Mouse (Mus musculus): Measurements from ENCODE around the gene Coq4. TPM values are rescaled to one million over a fixed set of nuclear protein-coding genes. Genes with fewer than 3 reads are reported as not detected.
A peak's percentile ranks its signal among the peaks of the same experiment; 100 is the strongest.

Gene Coq4
- polyA plus RNA-seq, 1 experiment from 2014 or later, result 31.6 TPM

GRCm38 (mm10) chr2:29803400-29803831 lies 16.1 kb downstream of the Coq4 start:
- Histone ChIP-seq H3K36me3 (peaks cover 40% of the 10 kb centered on the region), H3K4me1 (peaks cover 13% of the 10 kb centered on the region), H3K27ac (replicated peaks) (peak overlapping the region; percentile 93), H3K9ac (replicated peaks) (peak overlapping the region; percentile 79), H3K4me3 (peak overlapping the region; percentile 69), H3K27me3 (no peaks in the 10 kb centered on the region), H3K4me2 (replicated peaks) (peak overlapping the region; percentile 65), H3K9me3 (no peaks in the 10 kb centered on the region)
- no peak for ATAC-seq (replicated peaks)
- 21% methylated on average over 6 of the region's 6 CpGs for WGBS

GRCm38 (mm10) chr2:29815678-29816371 lies 28.5 kb downstream of the Coq4 start:
- H3K36me3 ChIP-seq, result peaks cover 59% of the 10 kb centered on the region
- H3K27ac ChIP-seq (replicated peaks), result no peak overlapping the region
- H3K9me3 ChIP-seq, result no peaks in the 10 kb centered on the region
- H3K4me3 ChIP-seq, result no peak overlapping the region
- H3K27me3 ChIP-seq, result no peaks in the 10 kb centered on the region
- 81% methylated on average over 11 of the region's 11 CpGs for WGBS
- H3K9ac ChIP-seq (replicated peaks), result no peak overlapping the region
- peaks cover 18% of the 10 kb centered on the region for H3K4me1 ChIP-seq
- no peak for ATAC-seq (replicated peaks)
- no peak overlapping the region for H3K4me2 ChIP-seq (replicated peaks)

GRCm38 (mm10) chr2:29817426-29818232 lies 30.3 kb downstream of the Coq4 start:
- ATAC-seq (replicated peaks), result peak; percentile 72
- H3K9ac ChIP-seq (replicated peaks), result no peak overlapping the region
- H3K9me3 ChIP-seq, result no peaks in the 10 kb centered on the region
- peak overlapping the region; percentile 87 for H3K27ac ChIP-seq (replicated peaks)
- peak overlapping the region; percentile 20 for H3K4me3 ChIP-seq
- peak overlapping the region; percentile 34; the same call in 1 of the 2 replicates for H3K4me2 ChIP-seq (replicated peaks)
- 35% methylated on average over 8 of the region's 8 CpGs for WGBS
- peaks cover 42% of the 10 kb centered on the region for H3K36me3 ChIP-seq
- H3K27me3 ChIP-seq, result no peaks in the 10 kb centered on the region
- peaks cover 20% of the 10 kb centered on the region for H3K4me1 ChIP-seq

GRCm38 (mm10) chr2:29819363-29819762 lies 32.1 kb downstream of the Coq4 start:
- peak overlapping the region; percentile 85 for H3K4me2 ChIP-seq (replicated peaks)
- no peaks in the 10 kb centered on the region for H3K27me3 ChIP-seq
- no peaks in the 10 kb centered on the region for H3K9me3 ChIP-seq
- H3K4me1 ChIP-seq, result peaks cover 20% of the 10 kb centered on the region
- H3K27ac ChIP-seq (replicated peaks), result peak overlapping the region; percentile 94
- 18% methylated on average over 2 of the region's 2 CpGs for WGBS
- no peak overlapping the region for H3K4me3 ChIP-seq
- no peak for ATAC-seq (replicated peaks)
- peaks cover 25% of the 10 kb centered on the region for H3K36me3 ChIP-seq
- H3K9ac ChIP-seq (replicated peaks), result no peak overlapping the region

- peak; percentile 72 for ATAC-seq (replicated peaks)
- WGBS, result 1% methylated on average over 35 of the region's 35 CpGs
- Histone ChIP-seq H3K9ac (replicated peaks) (peak within 1 kb of the TSS; percentile 66), H3K27ac (replicated peaks) (peak within 1 kb of the TSS; percentile 94), H3K4me1 (peaks cover 20% of the 10 kb centered on the region), H3K4me3 (peak within 1 kb of the TSS; percentile 47), H3K9me3 (no peaks in the 10 kb centered on the region), H3K27me3 (no peaks in the 10 kb centered on the region), H3K36me3 (peaks cover 18% of the 10 kb centered on the region), H3K4me2 (replicated peaks) (peak within 1 kb of the TSS; percentile 85)
Measured at GRCm38 (mm10) chr2:29820025-29820817, 32.9 kb downstream of the Coq4 start, which contains the start of gene Urm1. Gene Urm1, plus strand, starts transcription at chr2:29820075.

GRCm38 (mm10) chr2:29826318-29826925 lies 39.1 kb downstream of the Coq4 start:
- Histone ChIP-seq H3K9me3 (no peaks in the 10 kb centered on the region), H3K36me3 (no peaks in the 10 kb centered on the region), H3K4me3 (peak overlapping the region; percentile 93), H3K4me1 (peaks cover 19% of the 10 kb centered on the region), H3K27me3 (no peaks in the 10 kb centered on the region), H3K4me2 (replicated peaks) (peak overlapping the region; percentile 57), H3K9ac (replicated peaks) (peak overlapping the region; percentile 82), H3K27ac (replicated peaks) (peak overlapping the region; percentile 97)
- WGBS, result 14% methylated on average over 11 of the region's 11 CpGs
- ATAC-seq (replicated peaks), result peak; percentile 23; the same call in 1 of the 2 replicates

- Histone ChIP-seq H3K36me3 (no peaks in the 10 kb centered on the region), H3K4me2 (replicated peaks) (peak overlapping the region; percentile 76), H3K27ac (replicated peaks) (peak overlapping the region; percentile 97), H3K27me3 (no peaks in the 10 kb centered on the region), H3K9me3 (no peaks in the 10 kb centered on the region), H3K9ac (replicated peaks) (peak overlapping the region; percentile 82), H3K4me3 (peak overlapping the region; percentile 93), H3K4me1 (peaks cover 19% of the 10 kb centered on the region)
- peak; percentile 98 for ATAC-seq (replicated peaks)
- WGBS, result under 1% methylated on average over 48 of the region's 48 CpGs
Measured at GRCm38 (mm10) chr2:29826926-29827708, 39.8 kb downstream of the Coq4 start.

GRCm38 (mm10) chr2:29827709-29828024 lies 40.4 kb downstream of the Coq4 start:
- peak overlapping the region; percentile 73 for H3K9ac ChIP-seq (replicated peaks)
- H3K9me3 ChIP-seq, result no peaks in the 10 kb centered on the region
- WGBS, result 6% methylated on average over 12 of the region's 12 CpGs
- ATAC-seq (replicated peaks), result no peak
- H3K4me2 ChIP-seq (replicated peaks), result peak overlapping the region; percentile 76
- H3K27ac ChIP-seq (replicated peaks), result peak overlapping the region; percentile 49
- H3K36me3 ChIP-seq, result peaks cover 2% of the 10 kb centered on the region
- H3K4me1 ChIP-seq, result peaks cover 19% of the 10 kb centered on the region
- peak overlapping the region; percentile 93 for H3K4me3 ChIP-seq
- no peaks in the 10 kb centered on the region for H3K27me3 ChIP-seq

GRCm38 (mm10) chr2:29831106-29831505 lies 43.8 kb downstream of the Coq4 start:
- Histone ChIP-seq H3K4me3 (no peak overlapping the region), H3K9me3 (no peaks in the 10 kb centered on the region), H3K4me2 (replicated peaks) (no peak overlapping the region), H3K9ac (replicated peaks) (no peak overlapping the region), H3K36me3 (peaks cover 10% of the 10 kb centered on the region), H3K27ac (replicated peaks) (no peak overlapping the region), H3K27me3 (no peaks in the 10 kb centered on the region), H3K4me1 (peaks cover 20% of the 10 kb centered on the region)
- no peak for ATAC-seq (replicated peaks)
- WGBS, result 86% methylated on average over 4 of the region's 4 CpGs

- Histone ChIP-seq H3K9ac (replicated peaks) (no peak overlapping the region), H3K9me3 (no peaks in the 10 kb centered on the region), H3K4me3 (no peak overlapping the region), H3K4me2 (replicated peaks) (no peak overlapping the region), H3K27ac (replicated peaks) (no peak overlapping the region), H3K36me3 (peaks cover 10% of the 10 kb centered on the region), H3K27me3 (no peaks in the 10 kb centered on the region), H3K4me1 (0 out of 2 replicates have a peak, but pooled peaks cover 3% of the 10 kb centered on the region)
- WGBS, result 97% methylated on average over 5 of the region's 5 CpGs
- no peak for ATAC-seq (replicated peaks)
Measured at GRCm38 (mm10) chr2:29833796-29834195, 46.5 kb downstream of the Coq4 start.

- Histone ChIP-seq H3K9me3 (no peaks in the 10 kb centered on the region), H3K9ac (replicated peaks) (no peak overlapping the region), H3K36me3 (peaks cover 10% of the 10 kb centered on the region), H3K4me3 (no peak overlapping the region), H3K4me2 (replicated peaks) (no peak overlapping the region), H3K27ac (replicated peaks) (peak overlapping the region; percentile 32; the same call in 1 of the 2 replicates), H3K4me1 (0 out of 2 replicates have a peak, but pooled peaks cover 3% of the 10 kb centered on the region), H3K27me3 (no peaks in the 10 kb centered on the region)
- 8% methylated on average over 2 of the region's 2 CpGs for WGBS
- no peak for ATAC-seq (replicated peaks)
Measured at GRCm38 (mm10) chr2:29835391-29835899, 48.2 kb downstream of the Coq4 start.

Data from forebrain, embryonic 15.5 days (tissue).